Comparison of ENCODE assay signal across 28 mouse cellular contexts in genomic region chr9:81214692-81215091, GRCm38 (mm10).
DNase-seq lines count a peak whose midpoint lies in the region; ATAC-seq and TF ChIP-seq lines count a peak whose summit lies in the region.
"Had no signal": no experiment of that assay in that cellular context is flagged by ENCODE, and none has a peak within 500 bp of the region (broad histone marks: within the 10 kb centered on the region; RNA-seq: fewer than 3 reads in every experiment).

No protein-coding gene starts in this region.

- no peaks in the 10 kb centered on the region for H3K9me3 ChIP-seq in hindbrain, embryonic 11.5 days (ENCODE audit: control insufficient read depth, low read length)
- H3K9me3 ChIP-seq in hindbrain, embryonic 16.5 days (ENCODE audit: control insufficient read depth, low read length) = no peaks in the 10 kb centered on the region
- H3K9me3 ChIP-seq in MEL (replicated peaks; ENCODE audit: insufficient read depth, low read length) = no peaks in the 10 kb centered on the region
- H3K9me3 ChIP-seq: heart, embryonic 13.5 days; hindbrain, embryonic 13.5 days; kidney, embryonic 15.5 days; limb, embryonic 13.5 days; liver, embryonic 15.5 days; lung, embryonic 15.5 days; midbrain, embryonic 10.5 days; neural tube, embryonic 12.5 days; stomach, embryonic 15.5 days had no signal

- H3K4me3 ChIP-seq in hindbrain, embryonic 11.5 days (ENCODE audit: low read depth, low read length) = no peak overlapping the region
- H3K4me3 ChIP-seq in hindbrain, embryonic 16.5 days (ENCODE audit: low read length) = no peak overlapping the region
- H3K4me3 ChIP-seq in MEL (ENCODE audit: control insufficient read depth in 1 of 2, insufficient read depth in 1 of 2, low read depth in 2 of 2, low read length in 2 of 2) = no peak overlapping the region
- H3K4me3 ChIP-seq: erythroblast, embryonic 14.5 days; heart, embryonic 13.5 days; hindbrain, embryonic 13.5 days; kidney, embryonic 15.5 days; limb, embryonic 13.5 days; liver, embryonic 15.5 days; lung, embryonic 15.5 days; midbrain, embryonic 10.5 days; myocyte; neural tube, embryonic 12.5 days; stomach, embryonic 15.5 days had no signal

- TF ChIP-seq RAD21 in MEL (IDR thresholded peaks at IDR 0.05; ENCODE audit: low read depth, low read length) = no peak

- H3K4me2 ChIP-seq in hindbrain, embryonic 11.5 days (replicated peaks; ENCODE audit: low read depth, low read length) = no peak overlapping the region
- H3K4me2 ChIP-seq in hindbrain, embryonic 16.5 days (ENCODE audit: low read length) = no peak overlapping the region
- H3K4me2 ChIP-seq: heart, embryonic 13.5 days; hindbrain, embryonic 13.5 days; kidney, embryonic 15.5 days; limb, embryonic 13.5 days; liver, embryonic 15.5 days; lung, embryonic 15.5 days; neural tube, embryonic 12.5 days; stomach, embryonic 15.5 days had no signal

- H3K4me1 ChIP-seq in hindbrain, embryonic 11.5 days (replicated peaks; ENCODE audit: control insufficient read depth, insufficient read depth, low read length) = no peaks in the 10 kb centered on the region
- H3K4me1 ChIP-seq in hindbrain, embryonic 16.5 days (ENCODE audit: control insufficient read depth, insufficient read depth, low read depth, low read length) = no peaks in the 10 kb centered on the region
- H3K4me1 ChIP-seq in MEL (ENCODE audit: control insufficient read depth in 1 of 2, insufficient read depth in 2 of 2, low read length in 2 of 2) = no peaks in the 10 kb centered on the region
- H3K4me1 ChIP-seq: heart, embryonic 13.5 days; hindbrain, embryonic 13.5 days; kidney, embryonic 15.5 days; limb, embryonic 13.5 days; liver, embryonic 15.5 days; lung, embryonic 15.5 days; neural tube, embryonic 12.5 days; stomach, embryonic 15.5 days had no signal

- TF ChIP-seq CTCF in MEL (IDR thresholded peaks at IDR 0.05 in 2 of 3, conservative IDR thresholded peaks at IDR 0.05 in 1 of 3; ENCODE audit: control insufficient read depth in 1 of 3, insufficient read depth in 1 of 3, low read depth in 2 of 3, low read length in 3 of 3, poor library complexity in 1 of 3, severe bottlenecking in 1 of 3) = no peak

- 56% methylated on average over 5 of the region's 5 CpGs for WGBS in hindbrain, embryonic 11.5 days
- 62% methylated on average over 5 of the region's 5 CpGs for WGBS in hindbrain, embryonic 16.5 days

- H3K9ac ChIP-seq in hindbrain, embryonic 11.5 days (ENCODE audit: low read depth, low read length) = no peak overlapping the region
- H3K9ac ChIP-seq in hindbrain, embryonic 16.5 days (ENCODE audit: low read depth, low read length) = no peak overlapping the region
- no peak overlapping the region for H3K9ac ChIP-seq in MEL (ENCODE audit: control insufficient read depth, low read depth, low read length, poor library complexity, severe bottlenecking)
- H3K9ac ChIP-seq: heart, embryonic 13.5 days; hindbrain, embryonic 13.5 days; kidney, embryonic 15.5 days; limb, embryonic 13.5 days; liver, embryonic 15.5 days; lung, embryonic 15.5 days; neural tube, embryonic 12.5 days; stomach, embryonic 15.5 days had no signal

- no peaks in the 10 kb centered on the region for H3K36me3 ChIP-seq in hindbrain, embryonic 11.5 days (ENCODE audit: control insufficient read depth, insufficient read depth, low read length)
- H3K36me3 ChIP-seq in hindbrain, embryonic 16.5 days (ENCODE audit: control insufficient read depth, insufficient read depth, low read length) = no peaks in the 10 kb centered on the region
- H3K36me3 ChIP-seq in MEL (ENCODE audit: control insufficient read depth in 1 of 2, insufficient read depth in 2 of 2, low read length in 2 of 2) = peaks cover 0 to 2% of the 10 kb centered on the region in 2 experiments; a peak in 1 of 4 replicates
- H3K36me3 ChIP-seq: heart, embryonic 13.5 days; hindbrain, embryonic 13.5 days; kidney, embryonic 15.5 days; limb, embryonic 13.5 days; liver, embryonic 15.5 days; lung, embryonic 15.5 days; midbrain, embryonic 10.5 days; neural tube, embryonic 12.5 days; stomach, embryonic 15.5 days had no signal

- no peaks in the 10 kb centered on the region for H3K79me2 ChIP-seq in MEL (ENCODE audit: control insufficient read depth, insufficient read depth, low read length, poor library complexity)

- no peak overlapping the region for H3K27ac ChIP-seq in hindbrain, embryonic 11.5 days (ENCODE audit: low read depth, low read length)
- no peak overlapping the region for H3K27ac ChIP-seq in hindbrain, embryonic 16.5 days (ENCODE audit: low read depth, low read length)
- no peak overlapping the region for H3K27ac ChIP-seq in MEL (ENCODE audit: control insufficient read depth, low read depth, low read length)
- H3K27ac ChIP-seq: heart, embryonic 13.5 days; hindbrain, embryonic 13.5 days; kidney, embryonic 15.5 days; limb, embryonic 13.5 days; liver, embryonic 15.5 days; lung, embryonic 15.5 days; midbrain, embryonic 10.5 days; neural tube, embryonic 12.5 days; stomach, embryonic 15.5 days had no signal

- peak; percentile 47 to 84 for TF ChIP-seq EP300 in MEL (IDR thresholded peaks at IDR 0.05; ENCODE audit: low read depth in 1 of 2, low read length in 2 of 2)

- peak; percentile 2 for DNase-seq in hindbrain, embryonic 11.5 days (ENCODE audit: low spot score)
- peak; percentile 83 for DNase-seq in MEL (ENCODE audit: low read depth, low spot score)
- no peak for DNase-seq in thymus, postnatal 4 days
- DNase-seq in thymus, postnatal 14 days = no peak
- DNase-seq in kidney, adult 8-10 months = no peak
- DNase-seq: adrenal gland, adult 8-10 months; cerebellum, adult 8-10 months; cerebellum, postnatal 25 days; heart, postnatal 10 days; kidney, adult 11 months; kidney, postnatal 25 days; thymus, postnatal 25 days had no signal

- TF ChIP-seq POLR2A in MEL (IDR thresholded peaks at IDR 0.05; ENCODE audit: control insufficient read depth in 1 of 2, insufficient read depth in 1 of 2, low read depth in 1 of 2, low read length in 2 of 2, poor library complexity in 1 of 2) = no peak

- H3K27me3 ChIP-seq in hindbrain, embryonic 11.5 days (ENCODE audit: control insufficient read depth, insufficient read depth, low read length) = no peaks in the 10 kb centered on the region
- no peaks in the 10 kb centered on the region for H3K27me3 ChIP-seq in hindbrain, embryonic 16.5 days (replicated peaks; ENCODE audit: control insufficient read depth, insufficient read depth, low read length)
- no peaks in the 10 kb centered on the region for H3K27me3 ChIP-seq in MEL (ENCODE audit: control insufficient read depth in 1 of 2, insufficient read depth in 2 of 2, low read length in 2 of 2)
- H3K27me3 ChIP-seq: heart, embryonic 13.5 days; hindbrain, embryonic 13.5 days; kidney, embryonic 15.5 days; limb, embryonic 13.5 days; liver, embryonic 15.5 days; lung, embryonic 15.5 days; neural tube, embryonic 12.5 days; stomach, embryonic 15.5 days had no signal

- no peak for ATAC-seq in hindbrain, embryonic 11.5 days (ENCODE audit: low FRiP score)
- no peak for ATAC-seq in hindbrain, embryonic 16.5 days
- peak; percentile 100 for ATAC-seq in granulocyte monocyte progenitor cell, adult 5-6 weeks (replicated peaks; ENCODE audit: poor library complexity, severe bottlenecking)
- peak; percentile 89 for ATAC-seq in megakaryocyte, adult 5-6 weeks (ENCODE audit: poor library complexity, severe bottlenecking)
- ATAC-seq: forebrain, embryonic 16.5 days; inflammation-experienced regulatory T-cells, adult 6 months had no signal

TF ChIP-seq in MEL, 35 proteins besides CTCF, POLR2A, EP300 and RAD21 (continues in another document):
- TF ChIP-seq USF2 (IDR thresholded peaks at IDR 0.05; ENCODE audit: borderline replicate concordance in 1 of 2, insufficient read depth in 1 of 2, low read depth in 1 of 2, low read length in 2 of 2) (no peak), HCFC1 (IDR thresholded peaks at IDR 0.05; ENCODE audit: low read depth, low read length) (no peak), ZNF384 (IDR thresholded peaks at IDR 0.05; ENCODE audit: low read depth, low read length) (no peak), KAT2A (conservative IDR thresholded peaks at IDR 0.05; ENCODE audit: low read depth, low read length) (no peak), JUND (IDR thresholded peaks at IDR 0.05; ENCODE audit: low read depth, low read length) (no peak), TAL1 (IDR thresholded peaks at IDR 0.05; ENCODE audit: low read length) (0 out of 2 replicates have a peak, but pooled peaks have one; percentile 15), POLR2AphosphoS2 (IDR thresholded peaks at IDR 0.05; ENCODE audit: low read length) (no peak), MYB (IDR thresholded peaks at IDR 0.05; ENCODE audit: low read depth, low read length) (no peak), NRF1 (IDR thresholded peaks at IDR 0.05; ENCODE audit: insufficient read depth, low read depth, low read length, poor library complexity, severe bottlenecking) (no peak), TBP (IDR thresholded peaks at IDR 0.05; ENCODE audit: low read depth, low read length) (no peak), MAZ (IDR thresholded peaks at IDR 0.05; ENCODE audit: low read depth, low read length) (no peak), BHLHE40 (IDR thresholded peaks at IDR 0.05; ENCODE audit: borderline replicate concordance, low read depth, low read length) (peak; percentile 12; the same call in 1 of the 2 replicates), MEF2A (IDR thresholded peaks at IDR 0.05; ENCODE audit: extremely low read depth, insufficient replicate concordance, low read depth, low read length, poor library complexity, severe bottlenecking) (no peak), SIN3A (IDR thresholded peaks at IDR 0.05; ENCODE audit: low read length) (peak; percentile 40; the same call in 1 of the 2 replicates), ZC3H11A (IDR thresholded peaks at IDR 0.05; ENCODE audit: low read depth, low read length) (no peak), MAX (IDR thresholded peaks at IDR 0.05; ENCODE audit: low read length) (peak; percentile 43; the same call in 1 of the 2 replicates), GABPA (IDR thresholded peaks at IDR 0.05; ENCODE audit: low read depth, low read length) (no peak), ELF1 (IDR thresholded peaks at IDR 0.05; ENCODE audit: low read depth, low read length) (no peak), GATA1 (IDR thresholded peaks at IDR 0.05; ENCODE audit: low read depth, low read length) (peak; percentile 68), CHD1 (IDR thresholded peaks at IDR 0.05; ENCODE audit: low read depth, low read length) (no peak), MYC (IDR thresholded peaks at IDR 0.05; ENCODE audit: low read depth, low read length) (peak; percentile 54; the same call in 1 of the 2 replicates), CHD2 (IDR thresholded peaks at IDR 0.05; ENCODE audit: low read length) (no peak), UBTF (IDR thresholded peaks at IDR 0.05; ENCODE audit: borderline replicate concordance, insufficient read depth, low read depth, low read length) (no peak), RCOR1 (IDR thresholded peaks at IDR 0.05; ENCODE audit: low read depth, low read length) (peak; percentile 59; the same call in 1 of the 2 replicates), MXI1 (IDR thresholded peaks at IDR 0.05; ENCODE audit: low read depth, low read length) (peak; percentile 54; the same call in 1 of the 2 replicates), E2F4 (IDR thresholded peaks at IDR 0.05; ENCODE audit: borderline replicate concordance, low read depth, low read length) (no peak)

Comparison
In these comparisons a context has a peak if more than half of its experiments do, and no peak if none do; other contexts are left out.
1. ATAC-seq: peak in granulocyte monocyte progenitor cell, adult 5-6 weeks (single experiment) and megakaryocyte, adult 5-6 weeks (single experiment); none in hindbrain, embryonic 11.5 days (single experiment) and hindbrain, embryonic 16.5 days (single experiment).
2. DNase-seq: peak in hindbrain, embryonic 11.5 days (single experiment) and MEL (single experiment); none in thymus, postnatal 4 days (single experiment), thymus, postnatal 14 days (single experiment) and kidney, adult 8-10 months (0 of 2).